Mouse (Mus musculus) C2C12 (cell line): ENCODE results near the gene Atp1a2. TPM values are rescaled to one million over a fixed set of nuclear protein-coding genes. Genes with fewer than 3 reads are reported as not detected.

Source experiments
- H3K27me3 ChIP-seq: one replicate; pipeline ENCODE4 v1.6.1; 2011; ENCODE audit not compliant: control insufficient read depth, insufficient read depth, insufficient read length
- H3K36me3 ChIP-seq: one replicate; pipeline ENCODE4 v1.6.1; 2011; ENCODE audit not compliant: control insufficient read depth, insufficient read depth
- H3K4me3 ChIP-seq: one replicate; pipeline ENCODE4 v1.5.1; 2011; ENCODE audit warnings: mild to moderate bottlenecking, control low read depth; ENCODE audit not compliant: poor library complexity, insufficient read depth, severe bottlenecking
- H3K79me2 ChIP-seq: one replicate; pipeline ENCODE4 v1.6.1; 2011; ENCODE audit not compliant: control insufficient read depth, insufficient read depth
- H3K79me3 ChIP-seq: one replicate; pipeline ENCODE4 v1.6.1; 2011; ENCODE audit warnings: low read depth, control low read depth
- H3ac ChIP-seq: one replicate; pipeline ENCODE3; 2011; ENCODE audit warnings: low read depth; ENCODE audit not compliant: control insufficient read depth, insufficient read length
- CEBPB ChIP-seq: IDR thresholded peaks from one replicate; pipeline ENCODE4 v1.6.1; 2011; ENCODE audit warnings: low read depth, mild to moderate bottlenecking, control low read depth, moderate library complexity
- CTCF ChIP-seq: IDR thresholded peaks from one replicate; pipeline ENCODE4 v1.5.1; 2011; ENCODE audit not compliant: control insufficient read depth, insufficient read depth, insufficient read length
- FOSL1 ChIP-seq: IDR thresholded peaks from one replicate; pipeline ENCODE4 v1.8.0; 2011; ENCODE audit warnings: mild to moderate bottlenecking, low read length; ENCODE audit not compliant: poor library complexity, insufficient read depth, severe bottlenecking
- MAX ChIP-seq: IDR thresholded peaks from one replicate; pipeline ENCODE4 v1.6.1; 2011; ENCODE audit warnings: mild to moderate bottlenecking, control low read depth
- MYOD1 ChIP-seq: IDR thresholded peaks from one replicate; pipeline ENCODE4 v1.6.1; 2011; ENCODE audit warnings: low read depth; ENCODE audit not compliant: control insufficient read depth, insufficient read length
- MYOG ChIP-seq: IDR thresholded peaks from one replicate; pipeline ENCODE4 v1.6.1; 2011; ENCODE audit not compliant: control insufficient read depth, insufficient read length; ENCODE audit errors: extremely low read depth
- USF1 ChIP-seq: IDR thresholded peaks from one replicate; pipeline ENCODE4 v1.6.1; 2011; ENCODE audit warnings: low read depth, mild to moderate bottlenecking, control low read depth, moderate library complexity
- long read RNA-seq, 2 experiments: library from polyadenylated mRNA; unstranded; transcript quantifications; one replicate each; pipeline ENCODE4 v2.0.0; 2019 to 2020
- polyA plus RNA-seq: library from polyadenylated mRNA; unstranded; fragments of >200 nt; fragmentation: generic; extraction: Trizol; gene quantifications from one replicate; pipeline ENCODE4 v1.2.1, GENCODE M21; 2012; ENCODE audit warnings: missing spikeins

Atp1a2 gene
- 0.76 TPM for polyA plus RNA-seq
- long read RNA-seq, experiment 1, full-length matches to known transcripts, result 1 of 1 reads
- long read RNA-seq, experiment 1, partial matches to known transcripts, result 0 of 1 reads
- long read RNA-seq, experiment 1, other reads (novel, unspliced or antisense), result 0 of 1 reads
- long read RNA-seq, experiment 2, full-length matches to known transcripts, result 1 of 1 reads
- long read RNA-seq, experiment 2, partial matches to known transcripts, result 0 of 1 reads
- long read RNA-seq, experiment 2, other reads (novel, unspliced or antisense), result 0 of 1 reads

GRCm38 (mm10) chr1:172297611-172298537 lies at the start of gene Atp1a2:
TSS of gene Atp1a2 (minus strand) at chr1:172298064.
- no peaks in the 10 kb centered on the region for H3K27me3 ChIP-seq

DNA sequence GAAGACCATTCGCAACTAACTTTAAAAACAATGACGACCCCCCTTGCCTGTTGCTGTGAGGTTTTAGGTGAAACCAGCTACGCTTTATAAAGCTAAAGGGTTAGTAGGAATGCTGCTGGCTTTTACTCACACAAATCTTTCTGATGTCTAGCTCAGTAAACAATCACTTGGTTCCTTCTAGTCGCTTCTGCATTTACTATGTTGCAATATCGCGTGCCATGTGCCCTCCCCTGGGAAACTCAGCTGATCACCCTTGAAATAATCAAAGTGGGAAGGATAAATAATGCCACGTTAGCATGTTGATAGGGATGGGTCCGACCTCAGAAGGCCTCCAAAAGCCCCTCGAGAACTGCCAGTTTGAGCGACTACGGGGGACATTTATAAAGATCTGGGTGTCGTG lies 49.5 kb upstream of the Atp1a2 start:
- no peaks in the 10 kb centered on the region for H3K79me3 ChIP-seq
- no peak overlapping the region for H3K4me3 ChIP-seq
- no peak overlapping the region for H3ac ChIP-seq
- H3K79me2 ChIP-seq, result no peaks in the 10 kb centered on the region
- TF ChIP-seq USF1, result no peak
- TF ChIP-seq CTCF, result no peak
- no peak for TF ChIP-seq MAX
- TF ChIP-seq FOSL1, result no peak
- no peak for TF ChIP-seq MYOD1
- TF ChIP-seq MYOG, result no peak
- no peak for TF ChIP-seq CEBPB
- no peaks in the 10 kb centered on the region for H3K36me3 ChIP-seq
- H3K27me3 ChIP-seq, result peaks cover 75% of the 10 kb centered on the region

More at GRCm38 (mm10) chr1:172297611-172298537, at the start of gene Atp1a2:
- TF ChIP-seq USF1 (no peak), CTCF (no peak), MYOG (no peak), FOSL1 (no peak), MAX (no peak), MYOD1 (no peak), CEBPB (no peak)
- Histone ChIP-seq H3K36me3 (no peaks in the 10 kb centered on the region), H3K79me2 (no peaks in the 10 kb centered on the region), H3K79me3 (no peaks in the 10 kb centered on the region), H3ac (no peak within 1 kb of the TSS), H3K4me3 (no peak within 1 kb of the TSS)

DNA sequence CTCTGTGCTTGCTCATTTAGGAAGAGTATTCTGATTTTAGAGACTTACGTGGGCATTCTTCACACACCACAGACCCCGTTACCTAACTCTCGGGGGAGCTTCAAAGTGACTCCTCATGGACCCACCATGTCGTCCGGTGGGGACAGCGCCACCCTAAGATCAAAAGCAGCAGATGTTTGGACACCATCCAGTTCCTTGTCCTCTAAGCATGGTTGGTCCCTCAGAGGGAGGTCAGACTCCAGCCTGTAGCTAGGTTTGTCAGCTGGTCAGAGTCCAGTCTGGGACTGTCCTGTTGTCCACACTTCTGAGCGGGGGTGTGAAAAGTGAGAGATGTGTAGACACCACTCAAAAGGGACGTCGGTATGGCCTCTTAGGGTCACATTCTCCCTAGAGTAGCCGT lies 48.8 kb upstream of the Atp1a2 start:
- peaks cover 71% of the 10 kb centered on the region for H3K27me3 ChIP-seq
- H3K79me3 ChIP-seq, result no peaks in the 10 kb centered on the region
- H3K36me3 ChIP-seq, result no peaks in the 10 kb centered on the region
- no peak for TF ChIP-seq CEBPB
- H3K79me2 ChIP-seq, result no peaks in the 10 kb centered on the region
- H3K4me3 ChIP-seq, result no peak overlapping the region
- no peak overlapping the region for H3ac ChIP-seq

GRCm38 (mm10) chr1:172344820-172345219 lies 47.0 kb upstream of the Atp1a2 start:
- Histone ChIP-seq H3K4me3 (no peak overlapping the region), H3ac (no peak overlapping the region)
- TF ChIP-seq CEBPB, result no peak
- no peak for TF ChIP-seq MYOD1
- TF ChIP-seq USF1, result no peak
- no peak for TF ChIP-seq FOSL1
- TF ChIP-seq MAX, result no peak
- TF ChIP-seq CTCF, result no peak
- no peak for TF ChIP-seq MYOG

DNA sequence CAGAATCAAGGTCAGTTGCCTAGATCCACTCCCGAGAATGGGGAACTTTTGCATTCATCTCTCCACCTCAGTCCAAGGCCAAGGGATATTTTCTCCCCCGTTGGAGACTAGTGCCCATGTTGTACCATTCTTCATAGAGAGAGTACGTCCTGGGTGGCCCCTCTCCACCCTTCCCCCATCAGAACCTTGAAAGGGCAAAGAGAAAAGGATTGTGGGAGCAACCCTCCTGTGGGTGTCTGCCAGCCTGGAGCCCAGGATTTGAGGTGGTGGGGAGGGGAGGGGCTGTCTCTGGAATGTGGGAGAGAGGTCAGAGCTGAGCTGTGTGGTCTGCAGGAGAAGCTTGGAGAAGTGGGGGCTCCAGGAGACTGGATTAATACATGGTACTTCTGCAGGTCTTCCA lies 46.0 kb upstream of the Atp1a2 start:
- H3K79me3 ChIP-seq, result no peaks in the 10 kb centered on the region
- no peak for TF ChIP-seq MYOD1
- TF ChIP-seq USF1, result no peak
- no peak for TF ChIP-seq MAX
- TF ChIP-seq MYOG, result no peak
- TF ChIP-seq CEBPB, result no peak
- TF ChIP-seq CTCF, result no peak
- no peak for TF ChIP-seq FOSL1
- no peak overlapping the region for H3ac ChIP-seq
- H3K4me3 ChIP-seq, result no peak overlapping the region
- H3K36me3 ChIP-seq, result no peaks in the 10 kb centered on the region
- peaks cover 64% of the 10 kb centered on the region for H3K27me3 ChIP-seq
- no peaks in the 10 kb centered on the region for H3K79me2 ChIP-seq

More at GRCm38 (mm10) chr1:172344820-172345219, 47.0 kb upstream of the Atp1a2 start:
- Histone ChIP-seq H3K36me3 (no peaks in the 10 kb centered on the region), H3K79me3 (no peaks in the 10 kb centered on the region), H3K79me2 (no peaks in the 10 kb centered on the region), H3K27me3 (peaks cover 65% of the 10 kb centered on the region)
